Mouse (Mus musculus): ENCODE measurements around the gene Olfr373. TPM values are rescaled to one million over a fixed set of nuclear protein-coding genes. Genes with fewer than 3 reads are reported as not detected.

Olfr373 gene
- total RNA-seq, 2 experiments from 2014 or later = not detected

DNA sequence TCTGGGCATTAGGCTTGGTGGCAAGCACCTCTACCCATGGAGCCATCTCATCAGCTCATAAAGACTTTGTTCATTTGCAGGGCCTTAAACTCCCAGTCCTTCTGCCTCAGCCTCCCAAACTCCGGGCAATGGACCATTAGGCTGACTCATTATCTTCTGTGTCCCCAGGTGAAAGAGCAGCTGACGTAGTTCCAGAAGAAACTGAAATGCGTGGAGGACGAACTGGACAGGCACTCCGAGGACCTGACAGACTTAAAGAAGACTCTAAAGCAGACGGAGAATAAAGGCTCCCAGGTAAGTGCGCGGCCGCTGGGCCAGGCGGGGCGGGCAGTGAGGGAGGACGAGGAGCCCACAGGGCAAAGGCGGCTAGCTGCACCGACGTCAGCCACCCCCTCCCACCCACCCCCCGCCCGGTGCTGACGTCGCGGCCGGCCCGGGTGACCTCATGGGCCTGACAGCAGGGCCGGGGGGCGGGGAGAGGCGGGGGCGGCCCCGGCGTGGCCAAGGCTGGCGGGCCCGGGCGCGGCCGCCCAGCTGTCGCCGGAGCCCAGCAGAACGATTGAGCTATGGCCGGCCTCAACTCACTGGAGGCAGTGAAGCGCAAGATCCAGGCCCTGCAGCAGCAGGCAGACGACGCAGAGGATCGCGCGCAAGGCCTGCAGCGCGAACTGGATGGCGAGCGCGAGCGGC, 51.9 kb downstream of the Olfr373 start, which contains the start of gene Tpm4:
Tpm4 (plus strand) TSS at position 220 of the 690 bp plus-strand sequence.
- peak; percentile 83 for DNase-seq

DNA sequence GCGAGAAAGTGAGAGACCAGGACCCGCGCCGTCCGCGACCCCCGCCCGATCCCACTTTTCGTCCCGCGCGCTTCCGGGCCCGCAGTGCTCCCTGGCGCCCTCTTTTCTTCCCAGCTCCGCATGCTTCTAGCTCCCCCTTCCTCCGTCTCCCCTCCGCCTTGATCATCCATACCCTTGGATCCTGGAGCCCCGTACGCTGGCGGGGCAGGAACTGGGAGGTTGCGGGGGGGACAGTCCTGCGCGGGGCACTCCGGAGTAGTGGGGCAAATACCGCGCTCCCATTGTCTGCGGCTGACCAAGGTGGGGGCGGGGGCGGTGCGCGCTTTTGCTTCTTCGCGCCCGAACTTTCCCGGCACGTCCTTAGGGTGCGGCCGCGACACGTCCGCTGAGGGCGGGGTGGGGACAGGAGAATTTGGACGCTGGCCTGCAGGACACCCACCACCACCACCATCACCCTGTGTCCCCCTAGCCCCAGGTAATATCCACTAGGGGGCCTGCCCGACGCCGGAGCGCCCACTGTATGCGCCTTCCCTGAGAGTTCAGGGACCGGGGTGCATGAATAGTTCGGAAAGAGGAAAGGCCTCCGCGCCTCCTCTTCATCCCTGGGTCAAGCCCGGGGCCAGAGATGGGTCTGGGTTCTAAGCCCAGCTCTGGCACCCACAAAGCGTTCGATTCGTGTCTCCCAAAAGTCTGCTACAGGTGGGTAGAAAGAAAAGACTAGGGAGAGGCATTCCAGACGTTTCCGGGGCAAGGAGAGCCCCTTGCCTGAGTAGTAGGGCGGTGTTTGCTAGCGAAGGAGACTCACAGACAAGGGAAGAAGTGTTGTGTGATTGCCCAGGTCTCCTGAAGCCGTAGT, 52.7 kb downstream of the Olfr373 start:
- DNase-seq = peak; percentile 70

DNA sequence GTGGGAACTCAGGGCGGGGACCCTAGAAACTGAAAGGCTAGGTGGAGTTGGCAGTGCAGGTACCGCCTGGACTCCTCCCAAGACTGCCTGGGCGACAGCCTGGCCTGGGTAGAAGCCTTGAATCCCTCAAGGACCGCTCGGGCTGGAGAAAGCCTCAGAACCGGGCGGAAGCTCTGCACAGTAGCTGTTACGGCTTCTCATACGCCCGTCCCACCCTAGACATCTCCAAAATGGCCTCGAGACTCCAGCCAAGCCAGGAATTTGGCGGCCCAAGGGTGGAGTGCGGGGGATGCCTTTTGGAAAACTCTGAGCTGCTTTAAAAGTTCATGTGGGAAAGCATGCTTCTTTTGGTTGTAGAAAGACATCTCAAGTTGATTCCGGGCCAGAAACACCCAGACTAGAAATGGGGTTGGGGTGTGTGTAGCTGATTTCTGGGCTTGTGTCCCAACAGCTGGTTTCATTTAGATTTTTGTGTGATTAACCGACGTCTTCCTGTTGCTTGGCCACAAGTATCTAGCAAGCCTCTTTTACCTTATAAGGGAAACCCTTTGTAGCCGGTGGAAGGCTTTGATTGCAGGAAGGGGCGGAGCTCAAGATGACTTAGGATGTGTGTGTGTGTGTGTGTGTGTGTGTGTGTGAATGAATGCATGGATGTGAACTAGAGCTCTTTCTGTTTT, 53.5 kb downstream of the Olfr373 start:
- DNase-seq = peak; percentile 76

DNA sequence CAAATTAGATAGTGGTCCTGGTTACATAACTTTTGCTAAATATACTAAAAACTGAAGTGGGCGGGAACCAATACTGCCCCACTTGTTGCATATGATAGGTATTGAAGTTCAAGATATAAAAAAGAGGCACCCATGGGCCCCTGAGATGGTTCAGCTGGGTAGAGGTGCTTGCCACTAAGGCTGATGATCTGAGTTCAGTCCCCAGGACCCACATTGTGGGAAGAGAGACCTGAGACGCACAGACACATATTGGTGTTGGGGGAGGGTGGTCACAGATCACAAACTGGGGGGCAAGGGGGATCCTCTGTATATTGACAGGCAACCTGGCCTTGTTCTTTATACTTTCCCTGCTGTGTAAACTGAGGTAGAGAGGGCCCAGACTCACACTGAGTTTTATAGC, 54.5 kb downstream of the Olfr373 start:
- no peak for DNase-seq

DNA sequence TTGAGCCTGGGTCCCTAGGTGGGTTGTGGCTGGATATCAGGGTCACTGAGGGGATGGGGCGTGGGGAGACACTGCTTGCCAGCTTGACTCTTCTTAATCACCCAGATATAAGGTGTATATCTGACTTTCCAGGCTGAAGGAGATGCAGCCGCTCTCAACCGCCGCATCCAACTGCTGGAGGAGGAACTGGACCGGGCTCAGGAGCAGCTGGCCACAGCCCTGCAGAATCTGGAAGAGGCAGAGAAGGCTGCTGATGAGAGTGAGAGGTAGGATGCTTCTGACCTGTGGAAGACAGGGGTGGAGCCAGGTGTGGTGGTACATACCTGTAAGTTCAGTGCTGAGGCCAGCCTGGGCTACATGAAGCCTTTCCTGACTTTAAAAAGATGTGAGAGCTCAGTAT, 55.5 kb downstream of the Olfr373 start:
- DNase-seq = no peak

DNA sequence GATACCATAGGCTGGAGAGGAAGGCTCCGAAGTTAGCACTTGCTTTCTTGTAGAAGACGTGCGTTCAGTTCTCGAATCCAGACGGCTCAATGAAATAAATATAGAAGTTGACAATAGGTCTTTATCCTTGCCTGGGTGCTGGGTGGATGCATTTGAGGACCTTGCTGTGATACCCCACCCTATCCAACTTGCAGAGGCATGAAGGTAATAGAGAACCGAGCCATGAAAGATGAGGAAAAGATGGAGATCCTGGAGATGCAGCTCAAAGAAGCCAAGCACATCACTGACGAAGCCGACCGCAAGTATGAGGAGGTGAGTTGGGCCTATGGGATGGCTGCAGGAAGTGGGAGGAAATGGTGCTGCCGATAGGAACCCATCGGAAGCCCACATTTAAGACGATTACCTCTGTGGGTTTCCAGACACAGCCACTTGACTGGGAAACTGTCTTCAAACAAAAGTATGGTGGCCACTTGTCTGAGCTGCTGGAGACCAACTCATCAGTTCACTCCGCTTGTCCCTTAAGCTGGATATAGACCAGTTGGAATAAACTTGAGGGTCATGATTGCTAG, 60.4 kb downstream of the Olfr373 start:
- DNase-seq = no peak

DNA sequence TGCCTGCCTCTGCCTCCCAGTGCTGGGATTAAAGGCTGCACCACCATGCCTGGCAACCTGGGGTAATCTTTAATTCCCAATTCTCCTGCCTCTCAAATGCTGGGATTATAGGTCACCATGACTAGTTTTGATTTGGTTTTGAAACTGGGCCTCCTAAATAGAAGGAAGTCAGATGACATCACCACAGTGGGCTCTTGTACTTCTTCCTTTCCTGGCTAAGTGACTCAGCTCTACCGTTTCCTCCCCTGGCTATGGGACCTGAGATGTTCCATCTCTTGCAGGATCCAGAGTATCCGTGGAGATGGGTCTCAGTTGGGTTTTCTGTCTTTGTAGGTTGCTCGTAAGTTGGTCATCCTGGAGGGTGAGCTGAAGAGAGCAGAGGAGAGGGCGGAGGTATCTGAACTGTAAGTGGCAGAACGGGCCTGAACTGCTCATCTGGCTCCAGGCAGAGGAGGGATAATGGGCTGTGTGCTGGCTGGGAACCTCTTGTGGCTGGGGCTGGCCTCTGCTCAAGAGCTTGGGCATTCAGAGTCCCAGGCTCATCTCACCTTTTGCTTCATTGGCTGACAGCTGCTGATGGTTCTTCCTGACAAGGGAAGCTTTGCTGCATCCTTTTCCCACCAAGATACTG, 61.5 kb downstream of the Olfr373 start:
- no peak for DNase-seq

DNA sequence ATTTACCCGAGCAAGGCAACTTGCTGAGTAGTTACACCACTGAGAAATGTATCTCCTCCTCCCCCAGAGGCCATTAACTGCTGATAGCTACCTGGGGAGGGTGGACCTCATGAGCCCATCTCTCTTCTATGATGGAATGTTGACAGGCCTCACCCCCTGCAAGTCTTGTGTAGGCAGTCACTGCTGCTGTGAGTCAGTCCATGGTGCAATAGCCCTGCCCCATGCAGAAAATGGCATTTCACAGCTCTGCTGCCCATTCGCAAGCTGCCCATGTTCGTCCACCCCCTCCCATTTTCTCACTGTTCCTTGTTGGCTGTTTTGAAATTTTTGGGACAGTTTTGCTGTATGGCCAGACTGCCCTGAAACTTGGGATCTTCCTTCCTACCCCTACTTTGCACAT, 62.5 kb downstream of the Olfr373 start:
- no peak for DNase-seq

DNA sequence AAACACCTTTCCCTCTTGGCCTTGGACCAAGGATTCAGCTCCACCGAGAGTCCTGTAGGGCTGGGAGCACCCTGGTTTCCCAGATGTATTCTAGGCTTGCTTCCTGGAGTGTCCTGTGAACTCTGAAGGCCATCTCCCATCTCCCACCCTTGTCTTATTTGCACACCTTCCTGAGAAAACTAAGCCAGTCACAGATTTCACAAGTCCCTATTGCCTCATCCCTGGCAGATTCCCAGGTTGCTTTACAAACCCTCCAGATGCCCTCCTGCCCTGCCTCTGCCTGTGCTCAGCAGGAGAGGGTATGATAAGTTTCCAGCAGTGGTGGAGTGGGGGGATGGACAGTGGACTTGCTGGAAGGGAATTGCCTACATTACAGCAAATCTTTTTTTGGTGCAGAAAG, 63.1 kb downstream of the Olfr373 start:
- no peak for DNase-seq

DNA sequence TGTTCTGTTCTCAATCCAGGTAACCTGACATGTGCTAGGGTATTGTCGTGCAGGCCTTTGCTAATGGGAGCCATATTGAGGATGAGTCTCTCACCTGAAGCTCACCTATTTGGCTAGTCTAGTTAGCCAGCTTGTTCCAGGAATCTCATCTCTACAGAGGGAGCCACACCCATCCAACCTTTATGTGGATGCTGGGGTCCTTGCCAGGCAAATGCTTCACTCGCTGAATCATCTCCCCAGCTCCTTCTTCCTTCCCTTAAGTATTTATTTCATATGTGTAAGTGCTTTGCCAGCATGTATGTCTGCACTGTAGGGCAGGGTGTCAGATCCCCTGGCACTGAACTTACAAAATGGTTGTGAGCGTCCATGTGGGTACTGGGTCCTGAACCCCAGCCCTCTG, 63.6 kb downstream of the Olfr373 start:
- no peak for DNase-seq

DNA sequence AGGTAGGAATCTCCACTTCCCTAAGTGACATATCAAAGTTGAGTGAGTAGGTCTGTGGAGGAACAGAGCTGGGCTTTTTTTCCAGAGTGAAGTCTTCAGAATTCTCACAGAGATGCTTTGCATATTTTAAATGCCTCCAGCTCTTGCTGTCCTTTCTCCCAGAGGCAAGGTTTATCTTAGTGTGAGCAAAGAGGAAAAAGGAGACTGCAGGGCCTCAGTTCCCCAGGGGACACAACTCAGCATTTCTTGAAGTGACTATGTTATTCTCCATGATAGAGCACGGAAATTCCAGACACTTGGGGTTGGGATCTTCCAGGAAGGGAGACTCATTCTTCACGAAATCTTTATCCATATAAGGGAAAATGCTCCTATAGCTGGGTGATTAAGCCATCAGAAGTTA, 64.3 kb downstream of the Olfr373 start:
- DNase-seq = no peak

DNA sequence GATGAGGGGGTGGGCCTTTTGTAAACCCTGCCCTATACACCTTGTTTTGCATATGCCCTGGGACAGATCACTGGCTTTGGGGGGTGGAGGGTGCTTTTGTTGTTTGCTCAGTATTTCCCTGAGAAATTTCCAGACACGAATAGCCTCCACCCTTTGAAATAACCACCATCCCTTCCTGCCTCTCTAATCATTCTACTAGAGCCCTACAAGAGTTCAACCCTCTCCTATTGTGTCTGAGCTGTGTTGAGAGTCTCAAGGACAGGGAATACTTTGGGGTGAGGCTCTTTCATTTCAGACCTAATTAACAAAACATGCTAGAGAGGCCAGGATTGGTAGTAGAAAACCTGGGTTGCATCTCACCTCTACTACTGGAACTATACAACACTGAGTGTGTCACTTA, 66.1 kb downstream of the Olfr373 start:
- no peak for DNase-seq

DNA sequence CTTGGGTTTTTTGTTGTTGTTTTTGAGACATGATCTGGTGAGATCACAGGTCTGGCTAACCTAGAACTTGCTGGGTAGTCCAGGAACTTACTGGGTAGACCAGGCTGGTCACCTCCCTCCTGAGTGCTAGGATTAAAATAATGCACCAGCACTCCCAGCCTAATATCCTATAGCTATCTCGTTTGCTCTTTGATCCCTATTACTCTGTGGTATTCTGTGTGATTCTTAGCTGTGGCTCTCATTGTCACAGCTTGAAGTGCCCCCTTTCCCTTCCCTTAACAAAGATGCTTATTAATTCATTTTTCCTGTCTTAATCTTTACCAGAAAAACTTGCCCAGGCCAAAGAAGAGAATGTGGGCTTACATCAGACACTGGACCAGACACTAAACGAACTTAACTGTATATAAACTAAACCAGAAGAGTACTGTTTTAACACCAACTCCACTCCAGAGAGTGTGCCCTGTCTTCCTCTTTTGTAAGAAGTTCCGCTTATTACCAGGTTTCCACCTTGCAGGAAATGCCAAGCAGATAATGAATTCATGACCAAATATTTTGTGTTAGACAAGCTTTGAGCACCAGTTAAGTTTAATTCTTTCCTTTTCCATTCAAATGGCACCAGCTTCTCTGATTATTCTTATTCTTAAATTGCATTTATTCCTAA, 68.6 kb downstream of the Olfr373 start:
- DNase-seq = no peak

Other genes with a start within 250 kb of the Olfr373 start
- gene Zfp709, start 201.2 kb upstream of the Olfr373 start, total RNA-seq (2021) = 1 to 10 TPM; 6.8 to 7.3 TPM
- 1 to 10 TPM; 2.4 to 5.1 TPM for gene Zfp882, start 174.6 kb upstream of the Olfr373 start, total RNA-seq (2021)
- gene Zfp617, start 174.5 kb upstream of the Olfr373 start, total RNA-seq (2021) = 10 to 100 TPM; 29.5 to 29.6 TPM
- 10 to 100 TPM in 1 of 2 experiments, 1 to 10 TPM in 1; 8.8 to 12.3 TPM for gene Zfp961, start 132.1 kb upstream of the Olfr373 start, total RNA-seq (2021)
- gene Cyp4f18, start 73.6 kb upstream of the Olfr373 start, total RNA-seq (2021) = under 1 TPM; 0.21 to 0.38 TPM
- not detected for gene Olfr372, start 42.0 kb upstream of the Olfr373 start, total RNA-seq (2021)
- gene Olfr374, start 23.9 kb downstream of the Olfr373 start, total RNA-seq (2021) = not detected
- 100 to 1,000 TPM; 269 to 284 TPM for gene Tpm4, start 51.8 kb downstream of the Olfr373 start, total RNA-seq (2021)
- 10 to 100 TPM; 38.1 to 43.2 TPM for gene Rab8a, start 78.0 kb downstream of the Olfr373 start, total RNA-seq (2021)
- under 1 TPM in 1 of 2 experiments, not detected in 1; 0.14 TPM for gene Hsh2d, start 106.5 kb downstream of the Olfr373 start, total RNA-seq (2021)
- not detected for gene Cib3, start 129.7 kb downstream of the Olfr373 start, total RNA-seq (2021)
- gene Gm11034, start 130.5 kb downstream of the Olfr373 start, total RNA-seq (2021) = not detected
- gene Fam32a, start 136.6 kb downstream of the Olfr373 start, total RNA-seq (2021) = 10 to 100 TPM; 25.4 to 26.5 TPM
- gene Ap1m1, start 156.8 kb downstream of the Olfr373 start, total RNA-seq (2021) = 10 to 100 TPM; 66.5 to 71.7 TPM
- gene Gm10282, start 222.1 kb downstream of the Olfr373 start, total RNA-seq (2021) = 10 to 100 TPM; 34.9 to 36.3 TPM
- gene Klf2, start 235.9 kb downstream of the Olfr373 start, total RNA-seq (2021) = 10 to 100 TPM; 65.3 to 68.2 TPM